Mouse (Mus musculus) erythroblast, adult 5-6 weeks (primary cell): ENCODE data around the gene Cpm. TPM values are rescaled to one million over a fixed set of nuclear protein-coding genes. Genes with fewer than 3 reads are reported as not detected.

Experiments
- total RNA-seq, 2 experiments: library from RNA; stranded (forward) in 1 of 2; stranded (reverse) in 1 of 2; fragments of 150-400 nt in 1 of 2; fragments of 200-764, 138-1000 nt in 1 of 2; gene quantifications; 2 replicates each; pipeline versions ENCODE4 v1.2.3 to v1.2.4; 2015 to 2017; ENCODE audit warnings: low replicate concordance in 2 of 2

Cpm gene
- total RNA-seq, 2 experiments from 2014 or later, result 0.60 TPM; not detected in 1

Other genes with a start within 250 kb of the Cpm start
- gene Cpsf6, start 249.5 kb upstream of the Cpm start, total RNA-seq (2015; ENCODE audit: low replicate concordance), result 37.6 and 47.7 TPM in 2 replicates
- gene Cpsf6, start 249.5 kb upstream of the Cpm start, total RNA-seq (2017; ENCODE audit: low replicate concordance), result 36.5 and 47.0 TPM in 2 replicates
- 29.8 and 38.7 TPM in 2 replicates for gene Mdm2, start 81.3 kb downstream of the Cpm start, total RNA-seq (2015; ENCODE audit: low replicate concordance)
- 28.7 and 41.1 TPM in 2 replicates for gene Mdm2, start 81.3 kb downstream of the Cpm start, total RNA-seq (2017; ENCODE audit: low replicate concordance)
- gene Slc35e3, start 116.9 kb downstream of the Cpm start, total RNA-seq (2015; ENCODE audit: low replicate concordance), result 0.38 and 0.84 TPM in 2 replicates
- gene Slc35e3, start 116.9 kb downstream of the Cpm start, total RNA-seq (2017; ENCODE audit: low replicate concordance), result 0.43 and 1.1 TPM in 2 replicates
- 14.6 and 42.2 TPM in 2 replicates for gene Nup107, start 163.2 kb downstream of the Cpm start, total RNA-seq (2015; ENCODE audit: low replicate concordance)
- gene Nup107, start 163.2 kb downstream of the Cpm start, total RNA-seq (2017; ENCODE audit: low replicate concordance), result 24.7 and 26.9 TPM in 2 replicates
- 117 and 134 TPM in 2 replicates for gene Rap1b, start 216.5 kb downstream of the Cpm start, total RNA-seq (2015; ENCODE audit: low replicate concordance)
- 33.7 and 51.7 TPM in 2 replicates for gene Rap1b, start 216.5 kb downstream of the Cpm start, total RNA-seq (2017; ENCODE audit: low replicate concordance)